Mouse (Mus musculus) thymus, postnatal 0 days (tissue): ENCODE results near the gene Pabpc4. TPM values are rescaled to one million over a fixed set of nuclear protein-coding genes. Genes with fewer than 3 reads are reported as not detected.
"Not testable (repeated sequence)": the region's sequence is repeated elsewhere in the genome, so short reads cannot be mapped to it uniquely, and the experiment has no call there.

Source experiments
- DNase-seq: peaks from one replicate; pipeline ENCODE4 v3.0.0-alpha.2; 2015; ENCODE audit warnings: low spot score
- polyA plus RNA-seq: library from polyadenylated mRNA; unstranded; fragments of >200 nt; fragmentation: Nextera tagmentation; extraction: Ambion mirVana; gene quantifications from 2 replicates; pipeline ENCODE4 v1.2.1, GENCODE M21; 2015

Pabpc4 gene
- polyA plus RNA-seq, 1 experiment from 2014 or later: 26.4 TPM

DNA sequence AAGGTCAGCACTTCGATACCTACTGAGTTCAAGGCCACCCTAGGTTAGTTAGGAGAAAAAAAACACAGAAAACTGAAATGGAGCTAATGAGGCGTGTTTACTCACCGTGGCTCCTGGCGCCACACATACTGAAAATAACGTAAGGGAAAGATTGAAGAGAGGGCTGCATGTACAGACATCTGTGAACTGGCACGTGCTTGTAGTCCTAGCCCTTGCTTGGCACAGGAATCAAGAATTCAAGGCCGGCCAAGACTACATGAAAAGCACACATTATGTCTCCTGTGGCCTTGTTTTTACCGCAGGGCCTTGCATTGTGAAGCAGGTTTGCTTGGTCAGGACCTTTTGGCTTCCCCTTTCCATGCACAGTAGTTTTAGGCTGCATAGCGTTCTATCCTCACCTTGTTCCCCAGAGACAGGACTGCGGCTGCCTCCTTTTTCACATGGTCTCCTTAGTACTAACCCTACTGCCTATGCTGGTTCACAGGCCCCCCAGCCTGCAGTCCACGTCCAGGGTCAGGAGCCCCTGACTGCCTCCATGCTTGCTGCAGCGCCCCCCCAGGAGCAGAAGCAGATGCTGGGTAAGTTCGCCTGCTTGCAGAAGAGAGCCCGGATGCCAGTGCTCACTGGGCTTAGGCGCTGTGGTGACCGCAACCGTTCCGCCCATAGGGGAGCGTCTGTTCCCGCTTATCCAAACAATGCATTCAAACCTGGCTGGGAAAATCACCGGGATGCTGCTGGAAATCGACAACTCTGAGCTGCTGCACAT, 35.2 kb downstream of the Pabpc4 start:
- no peak for DNase-seq

DNA sequence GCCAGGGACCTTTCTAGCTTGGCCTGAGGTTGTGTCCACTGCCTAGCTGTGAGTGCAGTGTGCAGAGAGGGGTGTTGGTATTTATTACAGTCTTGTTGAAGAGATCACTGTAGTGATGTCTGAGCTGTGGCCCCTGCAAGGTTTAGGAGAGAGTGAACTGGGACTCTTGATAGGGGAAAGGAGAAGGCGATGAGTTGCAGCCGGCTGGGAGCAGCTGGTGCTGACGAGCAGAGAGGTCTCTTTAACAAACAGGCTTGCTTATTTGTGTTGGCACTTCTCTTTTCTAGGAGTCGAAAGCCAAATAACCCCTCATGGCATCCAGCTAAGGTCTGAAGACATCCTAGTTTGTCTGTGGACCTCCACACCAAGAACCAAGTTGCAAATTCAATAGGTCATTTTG, 36.1 kb downstream of the Pabpc4 start:
- DNase-seq: no peak

DNA sequence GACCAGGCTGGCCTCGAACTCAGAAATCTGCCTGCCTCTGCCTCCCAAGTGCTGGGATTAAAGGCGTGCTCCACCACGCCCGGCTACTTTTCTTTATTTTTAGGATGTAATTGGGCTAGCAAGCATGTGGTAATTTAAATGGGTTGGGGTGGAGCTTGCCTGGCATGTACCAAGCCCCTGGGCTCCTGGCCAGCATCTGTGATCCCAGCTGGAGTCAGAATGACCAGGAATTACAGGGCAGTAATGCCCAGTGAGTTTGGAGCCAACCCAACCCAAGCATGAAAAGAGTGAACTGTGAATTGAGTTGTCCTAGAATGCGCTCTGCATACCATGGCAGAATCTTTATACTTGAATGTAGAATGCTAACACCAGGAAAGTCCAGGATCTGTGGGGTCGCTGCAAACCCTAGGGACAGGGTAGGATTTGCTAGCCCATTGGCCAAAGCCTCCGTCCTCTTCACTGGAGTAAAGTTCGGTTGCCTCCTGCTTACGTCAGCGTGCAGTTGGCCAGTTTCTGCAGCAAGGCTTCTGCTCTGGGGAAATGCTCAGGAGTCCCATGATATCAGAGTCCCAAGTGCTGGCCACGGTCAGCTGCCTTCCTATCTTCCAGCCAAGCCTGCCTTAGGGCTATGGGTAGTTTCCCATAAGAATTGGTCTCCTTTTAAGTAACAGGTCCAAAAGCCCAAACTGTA, 37.0 kb downstream of the Pabpc4 start:
- DNase-seq: no peak

DNA sequence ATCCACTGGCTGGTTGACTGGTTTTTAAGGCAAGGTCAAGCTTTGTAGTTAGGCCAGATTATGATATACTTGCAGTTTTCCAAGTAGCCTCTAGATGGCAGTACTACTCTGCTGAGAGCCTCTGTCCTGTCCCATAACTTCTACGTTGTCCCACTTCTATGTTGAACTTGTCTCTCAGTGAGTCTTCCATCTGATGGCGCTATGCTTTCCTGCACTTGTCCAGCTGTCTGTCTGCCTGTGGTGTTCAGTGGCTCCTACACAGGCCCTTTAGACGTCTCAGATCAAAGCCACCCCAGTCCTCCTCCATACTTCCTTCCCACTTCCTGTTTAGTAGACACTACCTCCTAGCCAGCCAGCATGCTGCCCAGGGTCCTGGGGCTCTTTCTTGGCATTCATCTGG, 43.6 kb downstream of the Pabpc4 start:
- DNase-seq: peak; percentile 59

DNA sequence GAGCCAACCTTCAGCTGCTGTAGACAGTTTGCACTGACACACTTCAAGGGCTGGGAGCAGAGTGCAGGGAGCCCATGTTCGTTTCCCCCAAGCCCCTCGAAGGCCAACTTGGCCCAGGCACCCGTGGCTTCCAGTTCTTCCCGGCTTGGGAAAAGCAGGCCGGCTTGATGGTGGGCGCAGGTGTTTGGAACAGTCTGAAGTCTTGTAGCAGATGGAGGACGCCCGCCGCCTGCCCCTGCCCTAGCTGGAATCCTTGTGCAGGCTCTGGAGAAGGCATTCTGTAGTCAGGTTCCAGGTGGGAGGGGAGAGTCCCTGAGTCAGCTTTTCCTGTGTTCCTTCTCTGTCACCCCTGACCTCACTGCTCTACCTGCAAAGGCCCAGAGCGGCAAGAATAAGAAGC, 44.8 kb downstream of the Pabpc4 start:
- no peak for DNase-seq

DNA sequence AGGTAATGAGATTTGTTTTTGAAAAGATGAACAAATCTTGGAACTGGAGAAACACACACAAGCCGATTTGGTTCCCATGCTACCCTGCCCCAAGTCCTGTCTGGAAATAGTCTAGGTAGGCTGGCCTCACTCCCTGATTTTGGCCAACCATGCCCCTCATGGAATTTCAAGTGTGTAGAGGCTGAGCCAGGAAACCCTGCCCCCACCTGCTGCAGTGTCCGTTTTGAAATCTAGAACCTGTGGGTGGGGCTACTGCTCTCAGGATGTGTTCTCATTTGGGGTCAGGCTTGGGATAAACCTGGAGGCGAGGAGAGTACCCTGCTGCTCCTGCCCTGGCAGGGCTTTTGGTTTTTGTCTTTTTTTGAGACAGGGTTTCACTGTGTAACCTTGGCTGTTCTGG, 46.1 kb downstream of the Pabpc4 start:
- no peak for DNase-seq

DNA sequence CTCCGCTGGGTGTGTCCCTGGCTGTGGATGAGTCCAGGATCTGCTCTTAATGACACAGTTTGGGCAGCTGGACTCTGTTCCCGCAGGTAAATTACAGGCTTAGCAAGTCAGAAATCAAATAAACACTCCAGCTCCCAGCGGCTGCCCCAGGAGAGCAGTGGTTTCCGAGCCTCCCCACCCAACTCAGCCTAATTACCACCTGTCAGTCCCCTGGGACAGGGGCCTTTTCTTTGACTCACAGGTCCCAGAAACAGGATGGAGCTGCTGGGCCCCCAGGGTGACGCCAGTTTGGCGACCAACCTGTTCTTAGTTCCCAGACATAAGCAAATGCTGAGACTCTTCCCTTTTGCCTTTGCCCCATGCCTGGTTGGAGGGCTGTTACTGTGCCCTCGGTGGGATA, 49.7 kb downstream of the Pabpc4 start:
- no peak for DNase-seq

DNA sequence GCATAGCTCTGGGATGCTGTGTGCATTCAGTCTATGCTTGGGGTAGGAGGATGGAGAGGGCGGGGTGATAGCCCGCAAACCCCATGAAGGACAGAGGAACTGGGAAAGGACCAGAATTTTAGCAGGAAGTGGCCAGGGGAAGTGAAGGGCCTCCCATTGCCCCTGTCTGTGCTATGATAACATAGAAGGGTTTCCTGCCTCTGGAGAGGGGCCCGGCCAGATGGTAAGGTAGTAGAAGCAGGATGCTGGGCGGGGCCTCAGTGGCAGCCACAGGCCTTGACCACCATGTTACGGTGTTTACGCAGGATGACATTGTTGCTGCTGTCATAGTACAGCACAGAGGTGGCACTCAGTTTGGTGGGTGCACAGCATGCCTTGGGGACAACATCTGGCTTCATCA, 50.9 kb downstream of the Pabpc4 start:
- DNase-seq: peak; percentile 10

DNA sequence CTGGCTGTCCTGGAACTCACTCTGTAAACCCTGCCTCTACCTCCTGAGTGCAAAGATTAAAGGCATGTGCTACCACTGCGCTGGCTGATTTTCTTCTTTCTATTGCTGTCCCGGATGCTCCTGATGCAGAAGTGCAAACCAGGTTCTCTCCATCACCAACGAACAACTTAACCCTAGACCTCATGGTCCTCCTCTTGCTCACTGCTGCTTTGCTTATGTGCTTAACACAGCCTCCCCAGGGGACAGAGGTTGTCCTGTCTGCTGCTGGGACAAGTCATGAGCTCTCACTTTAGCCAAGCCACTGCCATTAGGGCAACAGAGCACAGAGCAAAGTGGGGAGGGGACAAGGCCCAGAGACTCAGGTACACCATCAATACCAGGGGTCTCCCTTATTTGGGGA, 52.3 kb downstream of the Pabpc4 start:
- DNase-seq: no peak

DNA sequence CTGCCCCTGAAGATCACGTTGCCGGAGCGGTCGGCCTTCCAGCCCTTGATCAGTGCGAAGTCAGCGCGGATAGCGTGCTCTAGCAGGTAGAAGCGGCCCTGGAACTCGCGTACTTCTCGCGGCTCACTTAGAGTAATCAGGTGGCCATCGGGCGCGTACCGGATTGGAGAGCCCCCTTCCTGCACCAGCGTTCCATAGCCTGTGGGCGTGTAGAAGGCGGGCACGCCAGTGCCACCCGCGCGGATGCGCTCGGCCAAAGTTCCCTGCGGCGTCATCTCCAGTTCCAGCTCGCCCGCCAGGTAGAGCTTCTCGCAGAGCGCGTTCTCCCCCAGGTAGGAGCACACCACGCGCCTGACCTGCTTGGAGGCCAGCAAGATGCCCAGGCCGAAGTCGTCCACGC, 60.8 kb downstream of the Pabpc4 start:
- DNase-seq: not testable (repeated sequence)

DNA sequence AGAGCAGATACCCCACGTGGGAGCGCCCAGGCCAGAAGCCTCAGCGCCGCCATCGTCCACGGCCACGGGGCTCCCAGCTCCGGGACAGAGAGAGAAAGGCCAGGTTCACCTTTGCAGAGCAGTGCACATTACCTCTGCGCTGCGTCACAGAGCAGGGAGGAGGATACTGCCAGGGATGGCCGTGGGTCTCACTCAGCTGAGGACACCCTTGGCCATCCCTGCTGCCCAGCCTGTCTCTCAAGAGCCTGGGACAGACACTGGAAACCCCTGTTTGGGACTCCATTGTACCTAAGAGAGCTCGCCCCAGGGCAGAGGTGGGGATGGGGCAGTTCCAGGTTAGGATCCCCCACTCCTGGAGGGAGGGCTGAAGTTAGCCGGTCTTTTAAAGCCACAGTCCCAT, 61.4 kb downstream of the Pabpc4 start, which contains the start of gene Oxct2a:
Gene Oxct2a, minus strand, starts transcription at position 101 of the 400 bp plus-strand sequence.
- DNase-seq: no peak

DNA sequence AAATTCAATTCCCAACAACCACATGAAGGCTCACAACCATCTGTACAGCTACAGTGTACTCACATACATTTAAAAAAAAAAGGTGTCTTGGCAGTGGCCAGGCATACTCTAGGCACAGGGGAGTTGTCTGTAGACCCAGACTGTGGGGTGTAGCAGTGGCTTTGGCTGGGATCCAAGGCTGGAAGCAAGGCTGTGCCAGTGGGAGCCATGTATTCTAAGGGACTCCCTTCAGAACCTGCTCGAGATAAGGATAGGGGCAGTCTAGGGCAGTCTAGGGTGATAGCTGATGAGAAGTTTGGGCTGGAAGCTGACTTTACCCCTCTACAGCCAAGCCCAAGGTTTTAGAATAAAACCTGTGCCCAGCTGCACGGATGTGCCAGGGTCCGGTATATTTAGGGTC, 63.9 kb downstream of the Pabpc4 start:
- no peak for DNase-seq

DNA sequence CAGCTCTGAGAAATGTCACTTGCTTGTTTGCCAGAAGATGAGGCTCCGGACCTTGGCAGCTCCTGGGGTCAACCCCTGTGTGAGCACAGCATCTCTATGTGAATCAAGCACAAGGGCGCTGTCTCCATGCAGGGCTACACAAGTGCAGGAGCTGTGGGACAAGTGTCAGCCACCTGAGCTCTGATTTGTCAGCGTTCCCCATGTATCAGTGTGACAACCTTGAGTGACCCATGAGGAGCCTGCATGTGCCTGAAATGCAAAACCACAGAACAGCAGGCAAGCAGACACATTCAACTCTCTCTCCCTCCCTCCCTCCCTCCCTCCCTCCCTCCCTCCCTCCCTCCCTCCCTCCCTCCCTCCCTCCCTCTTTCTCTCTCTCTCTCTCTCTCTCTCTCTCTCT, 65.5 kb downstream of the Pabpc4 start:
- no peak for DNase-seq

DNA sequence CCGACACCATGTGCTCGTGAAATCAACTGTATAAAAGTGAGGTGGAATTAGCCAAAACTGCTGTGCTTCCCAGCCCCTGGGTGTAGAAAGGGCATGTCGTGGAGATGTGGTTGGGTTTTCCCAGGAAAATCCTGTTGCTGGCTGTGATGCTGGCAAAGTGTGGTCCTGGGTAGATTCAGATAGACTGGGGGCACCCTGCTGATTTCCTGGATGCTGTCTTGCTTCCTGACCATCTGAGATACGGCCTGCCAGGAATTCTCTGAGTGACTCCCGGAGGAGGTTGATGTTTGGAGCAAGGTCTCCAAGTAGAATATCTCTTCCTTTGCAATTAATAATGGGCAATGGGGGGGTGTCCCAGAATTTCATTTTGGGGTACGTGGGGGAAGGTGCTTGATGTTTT, 66.8 kb downstream of the Pabpc4 start:
- no peak for DNase-seq

DNA sequence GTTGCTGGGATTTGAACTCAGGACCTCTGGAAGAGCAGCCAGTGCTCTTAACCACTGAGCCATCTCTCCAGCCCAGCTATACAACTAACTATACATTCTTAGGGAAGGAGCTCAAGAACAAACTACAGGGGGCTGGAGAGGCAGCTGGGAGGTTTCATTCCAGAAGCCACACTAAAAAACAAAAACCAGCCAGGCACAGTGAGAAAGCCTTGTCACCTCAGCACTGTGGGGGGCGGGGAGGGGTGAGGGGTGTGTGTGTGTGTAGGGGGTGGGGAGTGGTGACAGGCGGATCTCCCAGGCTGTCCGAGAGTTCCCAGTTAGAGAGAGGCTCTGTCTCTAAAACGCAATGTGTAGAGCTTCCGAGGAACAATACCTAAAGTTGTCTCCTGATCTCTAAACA, 69.2 kb downstream of the Pabpc4 start:
- DNase-seq: no peak

DNA sequence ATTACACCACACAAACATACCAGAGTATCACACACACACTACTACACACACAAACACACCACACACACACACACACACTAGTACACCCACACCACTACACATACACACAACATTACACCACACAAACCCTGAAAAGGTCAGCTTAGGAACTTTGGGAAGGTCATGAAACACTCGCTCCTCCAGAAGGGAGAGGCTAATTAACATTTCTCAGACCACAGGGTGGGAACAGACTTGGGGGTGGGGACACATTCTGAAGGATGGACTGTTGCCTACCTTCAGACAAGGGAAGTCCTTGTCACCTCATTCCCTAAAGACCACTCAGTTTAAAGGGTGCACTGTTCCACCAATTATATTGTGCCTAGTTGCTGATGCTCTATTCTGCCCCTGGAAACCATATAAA, 69.8 kb downstream of the Pabpc4 start:
- not testable (repeated sequence) for DNase-seq

DNA sequence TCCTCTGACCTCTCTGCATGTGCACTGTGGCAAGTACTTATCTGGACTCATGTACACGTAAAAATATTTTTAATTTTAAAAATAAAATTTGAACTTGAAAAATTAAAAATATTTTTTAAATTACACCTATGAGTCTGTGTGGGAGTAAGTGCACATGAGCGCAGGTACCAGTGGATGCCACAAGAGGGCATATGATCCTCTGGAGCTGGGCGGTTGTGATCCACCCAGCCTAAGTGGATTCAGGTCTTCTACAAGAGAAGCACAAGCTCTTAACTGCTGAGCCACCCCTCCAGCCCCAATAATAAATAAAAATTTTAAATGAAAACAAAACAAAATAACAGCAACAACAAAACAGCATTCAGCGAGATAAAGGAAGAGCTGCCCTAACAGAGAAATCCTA, 71.0 kb downstream of the Pabpc4 start:
- no peak for DNase-seq

DNA sequence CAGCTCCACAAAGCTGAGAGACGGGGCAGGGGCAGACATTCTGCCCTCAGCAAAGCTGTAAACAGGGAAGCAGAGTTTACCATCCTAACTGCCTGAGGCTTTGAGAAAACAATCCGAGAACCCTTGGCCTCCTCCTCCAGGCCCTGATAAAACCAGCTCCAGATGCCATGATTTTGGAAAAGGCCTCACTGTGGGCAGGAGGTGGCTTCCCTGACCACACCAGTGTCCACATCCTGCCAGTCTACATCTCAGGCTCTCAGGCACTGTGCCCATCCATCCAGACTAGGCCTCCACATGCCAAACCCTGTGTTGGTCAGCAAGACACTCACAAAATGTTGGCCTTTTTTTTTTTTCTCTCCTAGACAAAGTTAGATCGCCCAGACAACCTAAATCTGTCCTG, 72.0 kb downstream of the Pabpc4 start:
- no peak for DNase-seq

DNA sequence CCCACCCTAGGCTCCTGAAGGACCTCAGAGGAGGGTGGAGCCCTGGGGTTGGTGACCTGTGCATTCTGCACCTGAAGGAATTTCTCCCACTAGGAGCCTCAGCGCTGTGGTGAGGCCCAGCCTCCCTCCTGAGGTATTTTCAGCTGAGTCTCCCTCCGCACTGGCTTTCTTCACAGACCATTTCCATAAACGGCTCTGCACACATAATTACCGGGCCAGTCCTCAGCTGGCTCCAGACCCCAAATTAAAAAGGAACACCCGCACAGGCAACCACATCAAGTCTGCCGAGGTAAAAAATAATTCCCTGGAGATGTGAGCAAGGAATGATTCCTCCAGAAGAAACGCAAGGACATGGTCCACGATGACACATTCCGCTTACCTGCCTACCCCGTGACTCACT, 73.1 kb downstream of the Pabpc4 start:
- DNase-seq: not testable (repeated sequence)

DNA sequence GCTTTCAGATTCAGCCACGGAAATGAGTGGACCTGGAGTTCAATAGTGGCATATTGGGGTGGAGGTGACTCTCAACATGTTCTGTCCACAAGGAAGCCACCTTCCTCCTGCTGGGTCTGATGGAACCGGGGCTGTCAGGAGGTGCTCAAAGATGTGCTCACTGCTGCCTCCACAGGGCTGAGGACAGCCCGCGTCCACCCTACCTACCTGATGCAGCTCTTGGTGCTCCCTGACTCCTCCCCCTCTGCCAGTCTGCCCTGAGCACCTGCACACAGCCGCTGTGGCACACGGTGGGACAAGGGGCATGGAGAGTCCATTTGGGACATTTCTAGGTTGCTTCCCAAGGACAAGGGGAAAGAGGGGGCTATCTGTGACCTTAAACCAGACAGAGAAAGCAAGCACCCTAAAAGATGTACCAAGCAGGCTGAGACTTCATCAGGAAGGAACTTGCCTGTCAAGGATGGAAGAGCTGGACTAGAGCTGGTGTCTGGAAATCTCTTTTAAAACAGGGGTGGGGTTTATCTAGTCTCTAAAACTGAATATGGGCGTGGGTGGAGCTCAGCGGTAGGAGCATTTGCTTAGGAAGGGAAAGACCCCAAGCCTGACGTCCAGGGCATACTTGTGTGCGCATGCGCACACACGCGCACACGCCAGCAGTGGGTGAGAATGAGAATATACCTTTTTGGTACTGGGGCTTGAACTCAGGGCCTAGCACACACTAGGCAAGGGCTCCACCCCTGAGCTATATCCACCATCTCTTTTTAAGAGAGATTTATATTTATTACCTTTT, 73.8 kb downstream of the Pabpc4 start:
- DNase-seq: no peak

DNA sequence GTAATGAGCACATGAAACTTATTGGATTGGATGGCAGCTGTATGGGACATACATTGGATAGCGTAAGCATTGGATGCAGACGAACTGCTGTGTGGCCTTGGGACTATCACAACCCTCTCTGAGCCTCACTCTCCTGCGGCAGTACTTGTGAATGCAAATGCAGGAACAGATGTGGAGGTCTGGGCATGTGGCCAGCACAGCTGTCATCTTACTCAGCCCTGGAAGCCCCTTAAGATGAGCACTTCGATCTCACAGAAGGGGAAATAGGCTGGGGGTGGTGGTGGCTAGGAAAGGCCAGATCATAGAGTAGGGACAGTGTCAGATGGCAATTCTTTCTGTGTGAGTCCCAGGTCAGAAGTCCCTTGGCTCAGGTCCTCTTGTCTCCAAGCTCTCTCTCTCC, 75.5 kb downstream of the Pabpc4 start:
- no peak for DNase-seq

DNA sequence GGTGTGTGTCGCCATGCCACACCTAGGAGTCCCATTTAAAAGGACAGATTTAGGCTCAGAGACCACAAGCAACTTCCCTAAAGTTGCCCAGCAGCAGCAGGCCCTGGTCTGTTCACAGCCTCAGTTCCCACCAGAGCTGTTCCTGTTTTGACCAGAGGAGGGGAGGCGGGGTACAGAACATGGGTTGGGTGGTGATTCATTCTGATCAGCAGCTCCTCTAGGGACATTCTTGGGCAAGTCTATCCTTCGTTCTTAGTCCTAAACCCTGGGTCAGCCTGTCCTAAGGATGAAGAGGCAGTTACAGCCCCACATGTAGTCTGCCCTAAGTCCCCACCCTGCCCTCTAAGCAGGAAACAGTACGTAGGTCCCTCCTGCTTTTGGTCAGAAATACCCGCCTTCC, 78.1 kb downstream of the Pabpc4 start:
- DNase-seq: no peak
